Mouse (Mus musculus): Measurements from ENCODE around the gene Rab2b.

The Rab2b gene

GRCm38 (mm10) chr14:52272781-52273180, 6.6 kb downstream of the Rab2b start:
- DNase-seq = no peak

- DNase-seq = peak; percentile 98
These were observed 21.7 kb downstream of the Rab2b start, which contains the start of gene Chd8 for GRCm38 (mm10) chr14:52257484-52258213. TSS of gene Chd8 (minus strand) at chr14:52257780.

GRCm38 (mm10) chr14:52256311-52257175, 22.8 kb downstream of the Rab2b start:
- peak; percentile 48 for DNase-seq

GRCm38 (mm10) chr14:52246129-52246528, 33.2 kb downstream of the Rab2b start:
- no peak for DNase-seq

GRCm38 (mm10) chr14:52244690-52245042, 34.7 kb downstream of the Rab2b start:
- DNase-seq = no peak

GRCm38 (mm10) chr14:52244041-52244689, 35.2 kb downstream of the Rab2b start:
- peak; percentile 100 for DNase-seq

GRCm38 (mm10) chr14:52236216-52236615, 43.1 kb downstream of the Rab2b start:
- no peak for DNase-seq

GRCm38 (mm10) chr14:52235165-52235564, 44.2 kb downstream of the Rab2b start:
- DNase-seq = no peak

GRCm38 (mm10) chr14:52232249-52232648, 47.1 kb downstream of the Rab2b start:
- DNase-seq = no peak

- DNase-seq = no peak
These were observed 53.4 kb downstream of the Rab2b start for GRCm38 (mm10) chr14:52225972-52226371.

GRCm38 (mm10) chr14:52217261-52217660, 62.1 kb downstream of the Rab2b start:
- no peak for DNase-seq
